Mouse (Mus musculus) layer of hippocampus, postnatal 14 days (tissue): ENCODE measurements at regions not wholly inside any gene's neighbourhood (a gene's known extent, or its start where the extent isn't known, plus 50 kb on each side); places are given as distances from the start of the nearest gene placed in this dataset.

ENCODE experiments used
- DNase-seq, 2 experiments: peaks; one replicate each; pipeline ENCODE4 v3.0.0; 2021 to 2022; ENCODE audit warnings: low spot score in 2 of 2, mixed read lengths in 1 of 2

DNA sequence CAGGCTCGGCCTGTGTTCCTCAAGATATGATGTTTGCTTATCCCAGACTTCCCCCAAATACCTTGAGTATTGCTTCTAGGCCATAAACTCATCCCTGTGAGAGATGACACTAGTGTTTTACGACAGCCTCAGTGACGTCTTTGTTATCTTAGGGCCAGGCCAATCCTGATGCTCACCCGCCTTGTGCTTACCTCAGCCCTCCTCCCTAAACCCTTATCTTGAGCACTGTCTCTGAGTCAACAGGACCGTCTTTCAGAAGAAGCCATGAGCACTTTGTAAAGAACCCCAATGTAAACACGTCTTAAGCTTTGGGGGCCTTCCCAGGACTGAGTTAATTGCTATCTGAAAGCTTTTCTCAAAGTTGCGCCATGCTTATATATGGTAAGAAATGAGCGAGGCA is 212.3 kb upstream of the Prickle1 start:
- no peak for DNase-seq

DNA sequence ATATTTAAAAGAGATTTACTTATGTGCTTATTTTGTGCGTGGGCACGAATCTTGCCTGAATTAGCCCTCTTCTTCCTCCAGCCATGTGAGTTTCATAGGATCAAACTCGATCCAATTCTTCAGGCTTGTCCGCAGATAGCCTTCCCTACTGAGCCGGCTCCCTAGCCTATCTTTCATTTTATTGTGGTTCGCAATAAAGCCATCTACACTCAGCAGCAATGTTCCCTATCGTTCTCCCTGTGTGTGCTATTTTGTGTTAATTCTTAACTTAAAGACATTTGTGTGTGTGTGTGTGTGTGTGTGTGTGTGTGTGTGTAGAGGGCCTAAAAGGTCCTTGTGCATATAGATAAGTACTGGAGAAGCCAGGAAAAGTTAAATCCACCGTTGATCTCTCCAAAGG is 211.8 kb upstream of the Prickle1 start:
- DNase-seq: no peak

DNA sequence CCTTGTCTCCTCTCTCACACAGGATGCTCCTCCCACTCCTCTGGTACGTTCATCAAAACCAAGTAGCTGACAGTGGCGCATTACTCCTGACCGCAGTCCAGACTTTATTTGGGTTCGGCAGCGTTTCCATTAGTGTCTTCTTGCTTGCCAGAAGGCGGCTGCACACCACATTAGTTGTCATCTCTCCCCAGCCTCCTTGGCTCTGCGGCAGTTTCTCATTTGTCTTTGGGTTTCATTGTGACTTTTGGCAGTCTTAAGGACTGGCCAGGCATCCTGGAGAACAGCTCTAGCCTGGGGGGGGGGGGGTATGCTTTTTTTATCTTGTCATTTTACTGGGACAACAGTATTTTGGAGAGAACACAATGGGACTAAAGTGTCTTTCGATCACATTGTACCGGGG is 209.0 kb upstream of the Prickle1 start:
- DNase-seq: no peak

DNA sequence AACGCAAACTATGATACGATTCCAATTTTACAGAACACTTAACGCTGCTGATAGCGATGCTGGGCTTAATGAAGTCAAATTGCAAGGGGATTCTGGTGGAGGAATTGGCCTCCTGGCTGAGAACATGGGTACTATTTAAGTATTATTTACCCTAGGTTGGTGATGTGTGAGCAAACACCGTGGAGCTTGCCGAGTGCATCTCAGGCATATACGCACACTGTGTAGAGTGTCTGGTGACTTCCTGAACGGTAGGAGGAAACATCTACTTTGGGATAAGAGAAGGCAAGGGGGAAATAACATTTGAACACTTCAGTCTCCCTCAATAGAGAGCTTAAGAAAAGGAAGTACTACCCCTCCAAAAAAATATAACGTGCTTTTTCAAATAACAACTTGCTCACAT is 194.8 kb upstream of the Prickle1 start:
- DNase-seq: no peak

DNA sequence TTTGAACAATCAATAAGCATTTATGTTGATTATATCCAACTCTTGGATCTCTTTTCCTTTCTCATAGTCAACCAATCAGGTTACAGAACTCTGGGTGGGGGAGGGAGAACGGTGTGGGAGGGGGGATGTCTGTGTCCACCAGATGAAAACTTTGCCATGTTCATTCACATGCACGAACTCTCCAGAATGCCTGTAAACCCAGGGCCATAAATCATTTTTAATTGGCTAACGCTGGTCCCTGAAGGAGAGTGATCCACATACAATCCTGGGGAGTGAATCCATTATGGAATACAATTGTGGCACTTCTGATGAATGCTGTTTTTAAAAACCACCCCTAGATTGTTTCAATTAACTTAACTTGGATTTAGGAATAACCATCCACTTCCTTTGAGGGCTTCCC is 194.1 kb upstream of the Prickle1 start:
- DNase-seq: no peak

DNA sequence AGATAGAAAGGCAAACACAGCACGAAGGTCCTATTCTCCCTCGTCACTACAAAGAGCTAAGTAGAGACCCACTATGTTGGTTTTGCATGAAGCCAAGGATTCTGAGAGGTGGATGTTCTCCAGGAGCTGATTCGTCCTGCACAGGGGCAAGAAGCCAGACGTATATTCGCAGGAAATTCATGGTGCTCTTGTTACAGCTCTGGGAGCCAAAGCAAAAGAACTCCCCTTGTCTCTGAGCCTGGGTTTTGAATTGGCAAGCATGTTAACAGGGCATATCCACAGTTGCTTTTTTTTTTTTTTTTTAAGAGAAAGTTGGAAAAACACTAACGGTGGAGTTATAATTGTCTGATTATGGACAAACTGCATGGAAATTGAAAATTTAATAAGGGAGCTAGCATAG is 191.7 kb upstream of the Prickle1 start:
- no peak for DNase-seq

DNA sequence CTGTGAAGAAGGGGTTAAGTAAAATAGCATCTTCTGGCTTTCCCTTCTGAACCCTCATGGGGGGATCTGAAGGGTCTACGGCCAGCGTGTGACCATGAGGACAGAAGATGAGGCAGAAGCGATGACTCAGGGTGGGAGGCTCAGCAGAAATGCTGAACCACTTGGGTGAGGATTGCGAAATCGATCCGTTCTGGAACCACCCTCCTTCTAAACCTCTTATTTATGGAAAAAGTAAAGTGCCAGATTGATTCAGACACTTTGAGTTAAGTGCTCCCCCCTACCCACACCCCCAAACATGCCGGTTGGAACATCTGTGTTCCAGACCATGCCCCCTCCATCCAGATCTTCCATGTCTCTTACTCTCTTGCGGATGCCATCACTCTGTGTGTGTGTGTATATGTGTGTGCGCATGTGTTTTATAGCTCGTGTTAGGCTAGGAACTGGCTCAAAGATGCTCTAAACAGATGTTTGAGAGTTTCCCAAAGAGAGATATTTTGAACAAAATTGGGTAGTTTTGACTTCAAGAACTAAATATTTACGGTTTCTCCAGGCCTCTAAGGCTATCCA is 190.2 kb upstream of the Prickle1 start:
- DNase-seq: no peak

DNA sequence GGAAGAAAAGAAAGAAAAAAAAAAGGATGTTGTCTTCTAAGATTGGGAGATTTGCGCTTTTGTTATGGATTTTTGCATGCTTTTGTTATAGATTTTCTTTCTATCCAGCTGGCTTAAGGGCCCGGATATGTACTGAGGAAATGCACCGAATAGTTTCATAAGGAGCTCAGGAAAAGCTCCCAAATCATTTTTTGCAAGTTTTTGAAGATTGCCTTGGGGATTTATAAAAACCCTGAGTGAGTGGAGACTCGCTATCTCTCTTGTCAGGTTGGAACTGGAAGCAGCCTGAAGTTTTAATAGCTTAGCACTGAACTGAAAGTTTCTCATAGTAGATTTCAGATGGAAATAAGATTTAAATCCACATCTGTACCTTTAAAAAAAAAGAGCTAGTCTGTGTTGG is 188.0 kb upstream of the Prickle1 start:
- no peak for DNase-seq

DNA sequence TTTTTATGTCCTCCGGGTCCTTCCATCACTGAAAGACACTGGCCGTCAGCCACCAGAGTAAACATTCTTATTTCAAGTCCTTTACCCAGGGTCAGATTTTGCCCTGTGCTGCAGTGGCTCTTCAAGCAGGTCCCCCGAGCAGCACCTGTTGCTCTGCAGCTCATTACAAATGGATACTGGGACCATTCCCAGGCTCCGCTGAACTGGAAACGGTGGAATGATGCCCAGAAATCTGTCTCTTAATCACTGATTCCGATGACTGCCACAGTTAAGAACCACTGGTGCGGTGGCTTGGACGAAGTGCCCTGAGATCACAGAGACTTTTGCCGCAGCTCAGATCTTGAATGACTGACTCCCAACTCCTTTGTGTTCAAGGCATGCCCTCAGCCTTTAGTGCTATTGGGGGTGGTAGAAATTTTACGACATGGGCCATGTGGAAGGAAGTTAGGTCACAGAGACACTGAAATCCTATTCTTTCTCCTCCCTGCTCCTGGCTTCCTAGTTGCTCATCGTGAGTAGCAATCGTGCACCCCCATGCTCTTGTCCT is 179.6 kb upstream of the Prickle1 start:
- DNase-seq: peak; percentile 37 to 73

DNA sequence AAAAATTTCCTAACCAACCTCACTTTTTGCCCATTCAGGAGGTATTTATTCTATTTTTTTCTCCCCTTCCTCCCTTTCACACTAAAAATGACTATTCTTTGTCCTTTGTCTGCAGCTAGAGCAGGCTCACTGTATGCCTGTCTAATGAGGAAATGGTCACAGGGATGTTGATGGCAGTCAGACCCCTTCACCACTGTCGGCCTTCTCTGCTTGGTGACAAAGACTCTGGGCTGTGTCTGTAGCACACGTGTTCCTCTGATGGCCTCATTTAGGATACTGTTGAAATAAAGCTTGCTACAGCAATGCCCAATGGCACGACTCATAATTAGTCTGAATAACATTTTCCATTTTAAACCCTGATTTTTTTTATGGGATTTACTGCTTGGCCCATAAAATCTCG is 178.6 kb upstream of the Prickle1 start:
- no peak for DNase-seq

DNA sequence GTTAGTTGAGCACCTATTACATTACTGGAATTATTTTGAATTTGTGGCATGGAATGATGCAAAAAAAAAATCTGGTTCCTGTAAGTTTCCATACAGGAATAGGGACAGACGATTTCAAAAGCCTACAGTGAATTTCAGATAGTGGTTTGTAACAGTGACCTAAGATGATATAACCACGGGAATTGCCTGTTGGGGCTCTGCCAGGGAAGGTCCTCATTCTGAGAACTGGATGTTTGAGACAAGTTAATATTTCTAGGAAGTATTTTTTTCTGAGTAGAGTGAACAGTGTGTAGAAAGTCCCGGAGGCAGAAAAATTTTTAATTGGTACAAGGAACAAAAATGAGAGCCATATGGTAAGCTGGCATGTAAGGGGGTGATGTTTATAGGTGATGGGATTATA is 171.3 kb upstream of the Prickle1 start:
- DNase-seq: no peak

DNA sequence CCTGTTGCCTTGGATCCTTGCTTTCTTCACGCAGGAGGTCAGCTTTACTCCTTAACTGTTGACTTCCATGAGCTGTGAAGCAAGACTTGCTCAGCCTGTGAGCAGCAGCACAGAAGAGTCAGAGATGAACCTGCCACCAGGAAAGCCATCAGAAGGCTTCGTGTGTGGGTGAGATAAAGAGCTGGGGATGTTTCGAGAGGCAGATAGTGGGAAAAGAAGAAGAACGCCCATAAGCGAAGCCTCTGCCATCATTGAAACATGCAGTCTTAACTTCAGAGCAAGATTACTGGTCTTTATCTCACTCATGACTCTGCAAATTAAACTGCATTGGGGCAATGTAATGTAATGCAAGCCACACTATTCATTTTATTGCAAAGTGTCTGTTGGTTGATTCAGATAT is 167.4 kb upstream of the Prickle1 start:
- no peak for DNase-seq

DNA sequence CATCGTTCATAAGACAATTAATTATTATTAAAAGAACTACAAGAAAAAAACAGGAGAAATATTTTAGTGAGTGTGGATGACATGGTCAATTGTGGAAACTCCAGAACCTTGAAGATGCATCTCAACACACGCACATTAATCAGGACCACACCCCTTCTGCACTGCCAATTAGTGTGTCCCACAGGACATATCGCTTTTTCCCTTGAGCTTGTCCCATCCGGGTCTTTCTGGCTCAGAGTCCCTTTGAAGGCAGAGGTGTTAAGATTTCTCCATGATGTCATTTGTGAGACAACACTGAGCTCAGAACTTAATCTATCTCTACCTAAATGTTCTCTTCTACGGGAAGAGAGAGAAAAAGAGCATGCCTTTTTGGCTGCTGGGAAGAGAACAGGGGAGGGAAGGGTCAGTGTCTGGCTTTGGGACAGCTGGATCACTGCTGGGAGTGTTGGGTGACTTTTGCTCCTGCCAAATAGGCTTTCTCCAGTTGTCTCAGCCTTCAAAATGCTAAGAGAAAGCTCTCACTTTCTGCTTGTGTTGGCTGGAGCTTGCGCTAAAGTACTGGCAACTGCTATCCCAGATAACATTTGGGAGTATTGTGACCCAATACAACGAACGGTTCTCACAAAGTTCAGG is 162.6 kb upstream of the Prickle1 start:
- no peak for DNase-seq

DNA sequence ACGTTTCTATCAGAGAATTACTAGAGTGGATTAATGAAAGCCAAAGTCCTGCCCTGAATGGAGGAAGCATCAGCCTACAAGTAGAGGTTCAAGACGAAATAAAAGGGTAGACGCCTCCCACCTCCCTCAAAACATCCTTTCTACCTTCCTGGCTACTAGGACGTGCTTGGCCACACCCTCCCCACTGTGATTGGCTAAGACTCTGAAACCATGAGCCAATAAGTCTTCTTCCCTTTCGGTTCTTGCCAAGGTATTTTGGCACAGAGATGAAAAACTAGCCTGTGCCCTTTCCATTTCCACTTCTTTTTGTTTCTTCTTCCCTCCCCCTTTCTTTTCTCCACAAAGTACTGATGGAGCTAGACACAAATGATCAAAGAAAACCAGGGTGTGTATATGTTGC is 160.3 kb upstream of the Prickle1 start:
- DNase-seq: no peak

DNA sequence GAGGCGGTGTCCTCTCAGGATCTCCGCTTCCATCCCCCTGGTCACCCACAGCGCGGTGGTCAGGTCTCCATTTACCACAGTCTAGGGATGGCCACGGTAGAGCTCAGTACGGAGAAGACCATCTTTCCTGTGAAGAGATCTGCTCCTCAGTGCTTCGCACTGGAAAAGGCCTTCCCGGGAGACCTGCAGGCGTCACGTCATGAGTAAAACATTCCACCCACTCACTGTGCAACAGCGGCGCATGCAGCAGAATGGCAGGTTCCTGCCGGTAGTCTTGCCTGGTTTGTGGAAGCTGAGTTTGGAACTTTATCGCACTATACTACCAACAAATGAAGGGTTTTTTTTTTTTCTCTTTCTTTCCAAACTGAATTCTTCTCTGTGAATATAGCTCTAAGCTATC is 156.1 kb upstream of the Prickle1 start:
- no peak for DNase-seq

DNA sequence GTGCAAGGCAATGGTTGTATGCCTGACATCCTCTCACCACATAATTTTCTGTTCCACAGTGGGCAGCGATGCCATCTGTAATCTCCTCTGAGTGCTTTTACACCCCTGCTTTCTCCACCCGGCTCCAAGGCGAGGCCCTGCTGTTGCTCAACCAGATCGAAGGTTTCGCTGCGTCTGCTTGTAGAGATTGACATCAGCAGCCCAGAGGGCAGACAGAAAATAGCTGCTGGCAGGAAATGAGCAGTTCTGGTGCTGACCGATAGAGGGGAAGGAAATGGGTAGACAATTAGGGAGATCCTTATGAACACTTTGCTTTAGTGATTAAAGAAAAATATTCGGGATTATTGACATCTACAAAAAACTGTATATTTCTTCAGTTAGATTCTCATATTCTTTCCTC is 155.3 kb upstream of the Prickle1 start:
- peak in 1 of 2 experiments; percentile 9 for DNase-seq

DNA sequence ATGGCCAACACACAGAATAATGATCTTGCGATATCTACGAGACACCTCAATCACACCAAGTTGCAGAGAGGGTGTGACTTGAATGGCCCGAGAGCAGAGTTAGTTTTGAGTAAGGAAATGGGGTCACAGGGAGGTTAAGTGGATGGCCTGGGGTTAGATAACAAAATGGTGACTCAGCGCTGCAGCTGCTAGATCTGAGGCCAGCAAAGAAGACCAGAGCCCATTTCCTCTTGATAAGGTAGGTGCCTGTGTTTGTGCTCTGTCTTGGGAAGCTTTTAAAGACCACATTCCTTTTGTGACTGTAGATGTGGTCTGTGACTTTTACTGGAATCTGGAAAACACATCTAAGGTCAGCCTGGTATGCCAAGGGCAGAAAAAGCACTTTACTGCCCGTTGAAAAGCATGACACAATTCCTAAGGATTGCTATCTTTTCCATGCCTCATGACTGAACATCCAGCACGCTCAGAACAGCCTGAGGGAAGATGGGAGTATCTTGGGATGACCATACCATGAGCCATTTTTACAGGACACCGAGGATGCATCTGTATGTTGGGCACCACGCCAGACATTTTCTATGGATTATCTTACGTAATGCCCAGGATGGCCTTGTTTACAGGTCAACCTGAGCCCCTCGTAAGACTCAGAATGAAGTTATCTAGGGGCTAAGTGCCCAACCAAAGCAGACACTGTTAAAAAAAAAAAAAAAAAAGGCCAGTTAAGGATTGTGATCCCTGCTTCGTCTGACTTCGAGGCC is 148.7 kb upstream of the Prickle1 start:
- DNase-seq: no peak

DNA sequence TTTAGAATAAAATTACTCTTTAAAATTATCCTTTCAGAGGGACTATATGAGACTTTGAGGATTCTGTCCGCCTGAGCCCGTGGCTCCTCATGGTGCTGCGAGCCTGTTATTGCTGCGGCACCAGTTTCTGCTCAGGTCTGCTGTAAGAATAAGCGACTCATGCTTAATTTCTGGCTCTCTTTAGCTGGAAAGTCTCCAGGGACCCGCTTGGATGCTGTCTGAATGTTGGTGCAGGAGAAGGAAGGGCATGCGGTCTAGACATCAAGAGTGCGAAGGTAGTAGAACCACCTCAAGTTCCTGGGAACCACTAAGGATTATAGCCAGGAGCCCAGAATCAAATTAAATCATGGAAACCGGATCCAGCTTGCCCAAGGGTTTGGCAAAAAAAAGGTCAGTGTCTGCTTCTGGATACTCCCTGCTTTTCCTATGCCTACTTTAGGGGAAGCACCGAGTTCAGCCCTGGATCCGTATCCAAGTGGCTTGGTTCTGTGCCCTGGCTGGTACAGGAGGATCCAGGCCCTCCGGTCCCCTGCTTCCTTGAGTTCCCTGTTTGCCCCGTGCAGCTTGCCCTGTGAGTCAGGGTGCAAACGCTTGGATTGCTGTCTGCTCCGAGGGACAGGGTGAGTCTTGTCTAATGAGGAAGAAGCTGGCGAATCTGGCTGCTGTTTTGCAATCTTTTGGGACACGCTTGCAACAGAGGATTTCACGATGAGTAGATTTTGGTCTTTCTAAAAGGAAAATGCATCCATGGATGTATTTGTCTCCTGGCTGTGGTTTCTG is 138.2 kb upstream of the Prickle1 start:
- no peak for DNase-seq

DNA sequence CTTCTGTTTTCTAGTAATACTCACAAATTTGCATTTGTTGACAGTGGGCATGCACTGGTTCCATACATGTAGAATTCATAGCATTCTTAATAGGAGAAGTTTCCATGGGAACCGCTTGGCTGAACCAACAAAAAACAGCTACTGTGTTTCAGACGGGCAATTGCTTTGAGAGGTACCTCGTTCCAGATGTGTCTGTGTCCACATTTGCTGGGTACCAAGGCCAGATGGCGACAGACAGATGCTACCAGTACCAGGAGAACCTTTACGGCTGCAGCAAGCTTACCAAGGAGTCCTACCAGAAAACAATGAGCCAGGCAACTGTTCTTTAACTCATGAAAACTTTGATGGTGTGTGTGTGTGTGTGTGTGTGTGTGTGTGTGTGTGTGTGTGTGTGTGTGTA is 137.1 kb upstream of the Prickle1 start:
- DNase-seq: no peak

DNA sequence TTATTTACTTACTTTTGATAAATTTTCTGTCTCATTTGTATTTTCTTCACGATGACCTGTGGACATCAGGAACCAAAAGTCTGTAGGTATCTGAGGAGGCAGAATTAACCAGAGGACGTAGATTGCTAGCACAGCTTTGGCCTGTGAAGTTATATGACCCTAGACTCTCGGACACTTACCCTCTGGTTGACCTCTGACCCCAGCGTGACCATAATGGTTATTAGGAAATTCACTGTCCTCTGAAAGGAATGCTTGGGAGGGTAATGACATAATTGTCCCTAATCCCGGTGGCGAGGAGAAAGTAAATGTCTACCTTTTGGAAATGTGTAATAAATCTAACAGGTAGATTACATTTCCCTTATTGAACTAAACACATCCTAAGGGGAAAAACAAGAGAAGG is 135.5 kb upstream of the Prickle1 start:
- DNase-seq: no peak

DNA sequence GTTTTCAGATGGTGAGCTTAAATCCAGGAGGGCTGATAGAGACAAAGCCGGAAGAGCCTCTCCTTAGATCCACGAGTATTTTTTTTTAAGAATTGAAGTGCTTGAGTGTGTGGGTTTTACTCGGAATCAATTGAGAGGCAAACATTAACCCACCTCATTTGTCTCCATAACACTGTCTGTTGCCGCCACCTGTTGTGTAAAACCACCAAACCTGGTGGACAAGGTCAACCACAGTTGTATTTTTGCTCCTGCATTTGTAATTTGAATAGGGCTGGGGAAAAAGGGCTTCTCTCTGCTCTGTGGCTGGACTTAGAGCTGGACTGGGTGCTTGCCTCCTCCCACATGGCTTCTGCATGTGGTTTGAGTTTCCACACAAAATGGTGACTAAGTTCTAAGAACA is 119.8 kb upstream of the Prickle1 start:
- DNase-seq: no peak

DNA sequence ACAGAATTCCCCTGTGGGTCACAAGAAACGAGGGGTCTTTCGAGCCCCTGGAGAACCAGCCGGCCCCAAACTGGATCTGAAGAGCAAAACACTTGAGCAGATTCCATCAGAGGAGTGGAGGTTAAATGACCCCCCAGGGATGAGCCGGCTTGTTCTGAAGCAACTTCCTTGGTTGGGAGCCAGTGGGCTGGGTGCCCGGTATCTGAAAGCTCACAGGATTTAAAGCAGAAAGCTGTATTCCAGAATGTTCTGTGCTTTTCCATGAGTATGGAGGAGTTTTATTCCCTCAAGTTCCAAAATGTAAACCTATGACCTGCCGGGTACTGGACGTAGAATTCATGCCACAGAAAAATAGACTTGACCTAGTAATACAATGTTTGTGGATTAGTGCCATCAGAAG is 117.7 kb upstream of the Prickle1 start:
- DNase-seq: peak in 1 of 2 experiments; percentile 38
